Mouse (Mus musculus) heart, postnatal 0 days (tissue): Measurements from ENCODE around the gene Pyroxd2.

Source experiments
- CTCF ChIP-seq: IDR thresholded peaks from 2 replicates; pipeline ENCODE4 v1.5.1; 2016; ENCODE audit warnings: antibody characterized with exemption, control low read depth, low read depth
- EP300 ChIP-seq: IDR thresholded peaks from 2 replicates; pipeline ENCODE4 v1.6.1; 2016; ENCODE audit warnings: antibody characterized with exemption, low read depth

DNA sequence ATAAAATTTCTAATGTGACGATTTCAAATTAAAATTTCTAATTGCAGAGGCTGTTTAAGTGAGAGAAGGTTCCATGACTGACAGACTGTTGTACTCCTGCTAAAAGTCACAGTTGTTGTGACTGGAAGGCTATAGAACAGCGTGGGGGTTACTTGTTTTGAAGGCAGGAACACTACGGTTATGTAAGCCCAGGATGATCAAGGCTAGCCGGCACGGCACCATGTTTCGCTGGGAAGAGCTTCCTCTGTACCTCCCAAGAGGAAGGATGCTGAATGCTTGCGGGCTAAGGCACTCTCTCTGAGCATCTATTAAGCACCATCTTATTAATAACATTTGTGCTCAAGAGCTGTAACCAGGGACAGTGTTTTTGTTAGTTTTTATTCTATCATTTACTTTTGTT, 36.1 kb downstream of the Pyroxd2 start:
- TF ChIP-seq EP300, result no peak
- TF ChIP-seq CTCF, result no peak
